Mouse (Mus musculus): ENCODE measurements around the gene Trpv2.

The Trpv2 gene

GRCm38 (mm10) chr11:62558152-62558551, 16.1 kb upstream of the Trpv2 start:
- in situ Hi-C loops (cut with MboI, MseI) = no loop called here

GRCm38 (mm10) chr11:62558961-62559646, 15.2 kb upstream of the Trpv2 start:
- in situ Hi-C loops (cut with MboI, MseI) = no loop called here

- in situ Hi-C loops (cut with MboI, MseI) = no loop called here
These were observed 13.7 kb upstream of the Trpv2 start for GRCm38 (mm10) chr11:62560463-62561016.

GRCm38 (mm10) chr11:62563590-62563989, 10.7 kb upstream of the Trpv2 start:
- in situ Hi-C loops (cut with MboI, MseI) = no loop called here

GRCm38 (mm10) chr11:62565747-62566146, 8.5 kb upstream of the Trpv2 start:
- in situ Hi-C loops (cut with MboI, MseI) = loop anchor here (5.0 kb wide), 1 partner anchor 37 kb away; no protein-coding TSS in a partner anchor

- in situ Hi-C loops (cut with MboI, MseI) = loop anchor here (5.0 kb wide), 1 partner anchor 36 kb away; no protein-coding TSS in a partner anchor
These were observed 8.1 kb upstream of the Trpv2 start for GRCm38 (mm10) chr11:62566211-62566610.

GRCm38 (mm10) chr11:62568300-62568699, 6.0 kb upstream of the Trpv2 start:
- in situ Hi-C loops (cut with MboI, MseI) = loop anchor here (5.0 kb wide), 1 partner anchor 34 kb away; no protein-coding TSS in a partner anchor

GRCm38 (mm10) chr11:62574703-62575085, 408 bp downstream of the Trpv2 start:
- in situ Hi-C loops (cut with MboI, MseI) = no loop called here

- in situ Hi-C loops (cut with MboI, MseI) = no loop called here
These were observed 992 bp downstream of the Trpv2 start for GRCm38 (mm10) chr11:62575297-62575658.

- in situ Hi-C loops (cut with MboI, MseI) = no loop called here
These were observed 1.6 kb downstream of the Trpv2 start for GRCm38 (mm10) chr11:62575659-62576438.

GRCm38 (mm10) chr11:62576530-62577152, 2.4 kb downstream of the Trpv2 start:
- in situ Hi-C loops (cut with MboI, MseI) = no loop called here

- in situ Hi-C loops (cut with MboI, MseI) = no loop called here
These were observed 8.7 kb downstream of the Trpv2 start for GRCm38 (mm10) chr11:62583031-62583430.

- in situ Hi-C loops (cut with MboI, MseI) = no loop called here
These were observed 10.5 kb downstream of the Trpv2 start for GRCm38 (mm10) chr11:62584671-62585206.

GRCm38 (mm10) chr11:62587034-62587433, 12.7 kb downstream of the Trpv2 start:
- in situ Hi-C loops (cut with MboI, MseI) = no loop called here

GRCm38 (mm10) chr11:62589391-62589790, 15.1 kb downstream of the Trpv2 start:
- in situ Hi-C loops (cut with MboI, MseI) = no loop called here

- in situ Hi-C loops (cut with MboI, MseI) = no loop called here
These were observed 16.7 kb downstream of the Trpv2 start for GRCm38 (mm10) chr11:62591026-62591425.

GRCm38 (mm10) chr11:62591904-62592575, 17.8 kb downstream of the Trpv2 start:
- in situ Hi-C loops (cut with MboI, MseI) = no loop called here

GRCm38 (mm10) chr11:62598571-62598970, 24.3 kb downstream of the Trpv2 start:
- in situ Hi-C loops (cut with MboI, MseI) = no loop called here

- in situ Hi-C loops (cut with MboI, MseI) = loop anchor here (5.0 kb wide), 1 partner anchor 35 kb away; no protein-coding TSS in a partner anchor
These were observed 27.7 kb downstream of the Trpv2 start for GRCm38 (mm10) chr11:62601732-62602618.

Data from T-helper 2 cell (primary cell).